Mouse (Mus musculus) bone marrow macrophage, adult 2 months (primary cell): ENCODE results near the gene Hsp90ab1. TPM values are rescaled to one million over a fixed set of nuclear protein-coding genes. Genes with fewer than 3 reads are reported as not detected.

ENCODE experiments used
- H3K27ac ChIP-seq: 2 replicates; pipeline ENCODE4 v1.5.1; 2012; ENCODE audit warnings: low read depth, low read length; ENCODE audit not compliant: insufficient read depth
- H3K4me1 ChIP-seq: 2 replicates; pipeline ENCODE4 v1.6.1; 2012; ENCODE audit warnings: low read length; ENCODE audit not compliant: control insufficient read depth, insufficient read depth
- H3K4me3 ChIP-seq: 2 replicates; pipeline ENCODE4 v1.5.1; 2012; ENCODE audit warnings: mild to moderate bottlenecking, low read length, moderate library complexity; ENCODE audit not compliant: insufficient read depth
- CTCF ChIP-seq: IDR thresholded peaks from 2 replicates; pipeline ENCODE4 v1.5.1; 2012; ENCODE audit warnings: low read depth, mild to moderate bottlenecking, low read length, moderate library complexity
- POLR2A ChIP-seq: IDR thresholded peaks from 2 replicates; pipeline ENCODE4 v1.6.1; 2012; ENCODE audit warnings: mild to moderate bottlenecking, low read depth, low read length, borderline replicate concordance
- polyA plus RNA-seq: library from polyadenylated mRNA; stranded (reverse); fragments of >200 nt; gene quantifications from 2 replicates; pipeline ENCODE4 v1.2.4, GENCODE M21; 2012; ENCODE audit not compliant: missing spikeins, insufficient read depth, insufficient read length

The Hsp90ab1 gene
- polyA plus RNA-seq, 1 experiment = 617 TPM

GRCm38 (mm10) chr17:45553065-45553464, 20.0 kb downstream of the Hsp90ab1 start:
- Histone ChIP-seq H3K27ac (no peak overlapping the region), H3K4me3 (no peak overlapping the region), H3K4me1 (peaks cover 23% of the 10 kb centered on the region)
- TF ChIP-seq CTCF = no peak
- no peak for TF ChIP-seq POLR2A

DNA sequence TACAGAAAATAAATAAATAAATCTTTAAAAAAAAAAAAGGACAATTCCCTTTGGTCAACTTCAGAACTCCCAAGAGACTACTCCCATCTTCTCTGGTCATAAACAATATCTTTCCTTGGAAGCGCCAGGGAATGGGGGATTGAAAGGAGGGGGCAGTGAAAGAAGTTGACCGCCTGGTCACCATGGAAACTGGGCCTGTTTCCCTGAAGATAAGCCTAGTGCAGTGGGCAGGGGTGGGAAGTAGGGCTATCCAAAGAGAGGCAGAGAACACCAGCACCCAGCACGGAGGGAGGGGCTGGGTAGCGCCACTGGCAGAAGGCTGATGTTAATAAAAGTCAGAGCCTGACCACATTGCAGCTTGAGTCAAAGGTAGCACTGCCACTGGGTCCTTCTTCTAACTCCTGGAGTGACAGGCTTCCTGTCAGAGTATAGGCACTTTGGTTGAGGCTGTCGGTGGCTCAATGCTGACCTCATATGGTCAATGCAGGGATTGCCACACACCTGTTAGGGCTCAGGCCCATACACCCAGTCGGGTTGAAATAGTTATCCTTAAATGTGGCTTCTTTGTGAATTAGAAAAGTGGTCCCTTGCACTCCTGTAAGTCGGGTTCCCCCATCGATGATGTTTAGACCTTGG, 21.1 kb downstream of the Hsp90ab1 start:
- Histone ChIP-seq H3K27ac (no peak overlapping the region), H3K4me3 (no peak overlapping the region), H3K4me1 (peaks cover 17% of the 10 kb centered on the region)
- no peak for TF ChIP-seq POLR2A
- TF ChIP-seq CTCF = peak; percentile 66

DNA sequence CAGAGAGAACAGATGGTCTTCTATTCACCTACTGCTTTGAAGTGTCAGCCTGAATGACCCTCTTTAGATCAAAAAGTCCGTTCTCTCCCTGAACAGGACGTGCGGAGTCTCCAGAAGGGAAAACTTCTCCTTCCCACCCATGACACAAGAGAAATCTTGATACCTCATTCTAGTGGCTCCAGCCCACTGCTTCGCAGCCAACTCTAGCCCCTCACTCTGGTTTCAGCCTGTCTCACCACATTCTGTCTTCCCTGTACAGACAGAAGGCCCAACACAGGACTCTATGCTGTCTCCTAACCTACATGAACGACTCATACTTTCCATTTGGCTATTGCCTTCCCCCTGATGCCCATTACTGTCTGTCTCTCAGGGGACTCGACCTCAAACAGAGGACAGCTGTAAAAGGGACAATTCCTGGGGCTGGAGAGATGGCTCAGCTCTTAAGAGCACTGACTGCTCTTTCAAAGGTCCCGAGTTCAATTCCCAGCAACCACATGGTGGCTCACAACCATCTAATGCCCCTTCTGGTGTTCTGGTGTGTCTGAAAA, 21.7 kb downstream of the Hsp90ab1 start:
- Histone ChIP-seq H3K27ac (no peak overlapping the region), H3K4me1 (peaks cover 14% of the 10 kb centered on the region), H3K4me3 (no peak overlapping the region)
- TF ChIP-seq CTCF (no peak), POLR2A (no peak)

DNA sequence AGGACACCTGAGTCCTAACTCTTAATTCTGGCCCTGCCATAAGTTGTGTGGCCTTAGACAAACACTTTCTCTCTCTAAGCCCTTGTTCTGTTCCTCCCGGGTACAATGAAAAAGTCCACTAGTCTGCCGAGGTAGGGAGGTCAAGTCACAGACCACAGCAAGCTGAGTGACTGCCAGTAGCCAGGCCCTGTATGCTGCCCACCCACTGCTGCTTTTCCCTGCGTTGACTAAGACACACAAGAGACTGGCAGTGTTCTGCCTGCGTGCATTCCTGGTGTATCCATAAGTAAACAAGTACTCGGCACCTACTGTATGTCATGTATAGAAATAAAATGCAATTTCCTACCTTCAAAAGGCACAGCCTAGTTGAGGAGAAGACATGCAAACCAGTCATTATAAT, 22.8 kb downstream of the Hsp90ab1 start:
- Histone ChIP-seq H3K4me1 (peaks cover 14% of the 10 kb centered on the region), H3K4me3 (no peak overlapping the region)
- no peak for TF ChIP-seq POLR2A

GRCm38 (mm10) chr17:45549617-45550181, 23.4 kb downstream of the Hsp90ab1 start, which contains the start of gene Tmem151b:
Gene Tmem151b, minus strand, starts transcription at chr17:45549677.
- H3K4me3 ChIP-seq = 0 out of 2 replicates have a peak within 1 kb of the TSS, but pooled peaks have one; percentile 4
- no peak for TF ChIP-seq POLR2A
- TF ChIP-seq CTCF = no peak
- peaks cover 9% of the 10 kb centered on the region for H3K4me1 ChIP-seq
- H3K27ac ChIP-seq = no peak within 1 kb of the TSS

More for the DNA sequence above, 22.8 kb downstream of the Hsp90ab1 start:
- H3K27ac ChIP-seq = no peak overlapping the region

GRCm38 (mm10) chr17:45548541-45549512, 24.2 kb downstream of the Hsp90ab1 start:
- Histone ChIP-seq H3K4me3 (0 out of 2 replicates have a peak overlapping the region, but pooled peaks have one; percentile 4), H3K27ac (no peak overlapping the region), H3K4me1 (0 out of 2 replicates have a peak, but pooled peaks cover 2% of the 10 kb centered on the region)
- TF ChIP-seq POLR2A (no peak), CTCF (no peak)

GRCm38 (mm10) chr17:45547461-45548190, 25.4 kb downstream of the Hsp90ab1 start:
- 0 out of 2 replicates have a peak, but pooled peaks cover 2% of the 10 kb centered on the region for H3K4me1 ChIP-seq
- TF ChIP-seq CTCF = no peak
- TF ChIP-seq POLR2A = no peak
- H3K4me3 ChIP-seq = no peak overlapping the region
- no peak overlapping the region for H3K27ac ChIP-seq

DNA sequence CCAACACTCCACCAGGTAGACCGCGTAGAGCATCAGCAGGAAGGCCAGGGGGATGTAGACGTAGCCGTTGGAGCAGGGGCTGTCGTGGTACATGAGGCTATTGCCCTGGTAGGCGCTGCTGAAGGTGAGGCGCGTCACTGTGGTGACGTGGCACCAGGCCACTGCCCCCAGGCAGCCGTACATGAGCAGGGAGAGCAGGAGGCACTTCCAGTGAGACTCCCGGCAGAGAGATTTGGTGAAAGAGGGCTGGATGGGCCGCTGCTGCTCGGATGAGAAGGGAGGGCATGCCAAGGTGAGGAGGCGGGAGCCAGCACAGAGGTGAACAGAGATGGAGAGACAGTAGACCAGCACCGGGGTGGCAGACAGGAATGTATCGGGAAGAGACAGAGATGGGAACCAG, 26.1 kb downstream of the Hsp90ab1 start:
- no peak for TF ChIP-seq CTCF
- no peak for TF ChIP-seq POLR2A
- Histone ChIP-seq H3K27ac (no peak overlapping the region), H3K4me3 (no peak overlapping the region), H3K4me1 (0 out of 2 replicates have a peak, but pooled peaks cover 2% of the 10 kb centered on the region)

DNA sequence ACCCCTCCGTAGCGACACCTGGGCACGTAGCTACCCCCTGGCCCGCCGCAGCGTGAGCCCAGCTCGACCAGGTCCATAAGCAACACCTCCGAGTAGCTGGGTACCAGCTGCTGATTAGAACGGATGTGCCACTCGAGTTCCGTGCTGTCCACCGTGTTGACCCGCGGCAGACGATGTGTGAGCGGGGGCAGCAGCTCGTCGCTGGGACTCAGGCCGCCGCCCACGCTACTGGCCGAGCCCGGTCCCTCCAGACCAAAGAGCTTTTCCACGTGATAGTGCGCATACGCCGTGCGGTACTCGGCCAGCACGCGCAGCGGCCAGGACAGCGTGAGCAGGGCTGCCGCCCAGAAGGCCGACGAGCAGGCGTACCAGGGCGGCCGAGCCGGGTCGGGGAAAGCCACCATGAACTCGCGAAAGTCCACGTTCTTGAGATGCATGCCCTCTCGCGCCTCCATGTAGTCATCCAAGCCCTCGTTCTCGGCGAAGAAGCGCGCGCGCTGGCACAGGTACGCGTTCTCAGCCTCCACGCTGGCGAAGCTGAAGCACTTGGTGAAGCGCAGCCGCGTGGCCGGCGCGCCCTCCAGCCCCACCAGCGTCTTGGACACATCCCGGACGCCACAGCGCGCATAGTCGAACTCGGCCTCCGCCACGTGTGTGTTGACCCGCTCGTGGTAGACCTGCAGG, 27.7 kb downstream of the Hsp90ab1 start:
- 0 out of 2 replicates have a peak, but pooled peaks cover 2% of the 10 kb centered on the region for H3K4me1 ChIP-seq
- H3K27ac ChIP-seq = no peak overlapping the region
- TF ChIP-seq CTCF (no peak), POLR2A (no peak)
- H3K4me3 ChIP-seq = peak overlapping the region; percentile 21
